Mouse (Mus musculus) spleen, adult 2 months (tissue): ENCODE measurements around the gene Crmp1. TPM values are rescaled to one million over a fixed set of nuclear protein-coding genes. Genes with fewer than 3 reads are reported as not detected.
A peak's percentile ranks its signal among the peaks of the same experiment; 100 is the strongest.

Source experiments
- DNase-seq, 2 experiments: peaks; one replicate each; pipeline versions ENCODE4 v3.0.0 to v3.0.0-alpha.2; 2012 to 2021; ENCODE audit warnings: low spot score in 2 of 2, low read depth in 1 of 2
- H3K27ac ChIP-seq: fragments of 200-500 bp; 2 replicates; pipeline ENCODE4 v1.5.1; 2012; ENCODE audit warnings: low read length, inconsistent platforms; ENCODE audit not compliant: insufficient read depth
- H3K27me3 ChIP-seq: fragments of 200-500 bp; 2 replicates; pipeline ENCODE4 v1.6.1; 2012; ENCODE audit warnings: mild to moderate bottlenecking, moderate library complexity, low read length, inconsistent platforms; ENCODE audit not compliant: control insufficient read depth, insufficient read depth
- H3K36me3 ChIP-seq: fragments of 200-500 bp; 2 replicates; pipeline ENCODE4 v1.6.1; 2012; ENCODE audit warnings: mild to moderate bottlenecking, low read length, inconsistent platforms; ENCODE audit not compliant: control insufficient read depth, insufficient read depth
- H3K4me1 ChIP-seq: fragments of 200-500 bp; 2 replicates; pipeline ENCODE4 v1.6.1; 2011; ENCODE audit warnings: inconsistent platforms; ENCODE audit not compliant: control insufficient read depth, insufficient read depth, insufficient read length
- H3K4me3 ChIP-seq: fragments of 200-500 bp; 2 replicates; pipeline ENCODE4 v1.5.1; 2011; ENCODE audit warnings: mild to moderate bottlenecking, inconsistent platforms; ENCODE audit not compliant: insufficient read depth, insufficient read length; ENCODE audit errors: extremely low read depth
- CTCF ChIP-seq: fragments of 200-500 bp; IDR thresholded peaks from 2 replicates; pipeline ENCODE4 v1.5.1; 2011; ENCODE audit warnings: mild to moderate bottlenecking, inconsistent platforms; ENCODE audit not compliant: insufficient read depth, insufficient read length, insufficient replicate concordance; ENCODE audit errors: extremely low read depth
- POLR2A ChIP-seq: fragments of 200-500 bp; IDR thresholded peaks from 2 replicates; pipeline ENCODE4 v1.6.1; 2011; ENCODE audit warnings: low read depth, low read length, inconsistent platforms
- WGBS: fragments of 180-500 bp; shearing (Covaris S2); methylation state at CpG from one replicate; pipeline ENCODE4 v1.1.7; 2018; 5-methylcytosine and 5-hydroxymethylcytosine counted together
- polyA plus RNA-seq: library from polyadenylated mRNA; depleted of rRNA; stranded (reverse); fragments of >200 nt; gene quantifications from 2 replicates; pipeline ENCODE4 v1.2.3, GENCODE M21; 2012

The Crmp1 gene
- polyA plus RNA-seq, 1 experiment, result 1.4 TPM

GRCm38 (mm10) chr5:37244666-37245242, 3.0 kb downstream of the Crmp1 start:
- Histone ChIP-seq H3K4me1 (peaks cover 7% of the 10 kb centered on the region), H3K36me3 (no peaks in the 10 kb centered on the region), H3K27ac (no peak overlapping the region), H3K27me3 (peaks cover 37% of the 10 kb centered on the region), H3K4me3 (no peak overlapping the region)
- WGBS, result 21% methylated on average over 9 of the region's 9 CpGs
- no peak for TF ChIP-seq POLR2A
- DNase-seq, result no peak

- Histone ChIP-seq H3K27me3 (peaks cover 37% of the 10 kb centered on the region), H3K4me3 (peak overlapping the region; percentile 25; the same call in 1 of the 2 replicates), H3K4me1 (peaks cover 7% of the 10 kb centered on the region), H3K27ac (no peak overlapping the region), H3K36me3 (no peaks in the 10 kb centered on the region)
- DNase-seq, result peak in 1 of 2 experiments; percentile 5
- WGBS, result 6% methylated on average over 38 of the region's 42 CpGs
- no peak for TF ChIP-seq CTCF
Measured at GRCm38 (mm10) chr5:37245651-37246050, 3.9 kb downstream of the Crmp1 start.

- H3K36me3 ChIP-seq, result no peaks in the 10 kb centered on the region
- WGBS, result 5% methylated on average over 24 of the region's 37 CpGs
- no peak for DNase-seq
- H3K27ac ChIP-seq, result no peak overlapping the region
- peaks cover 7% of the 10 kb centered on the region for H3K4me1 ChIP-seq
- H3K4me3 ChIP-seq, result peak overlapping the region; percentile 25; the same call in 1 of the 2 replicates
- H3K27me3 ChIP-seq, result peaks cover 36% of the 10 kb centered on the region
- TF ChIP-seq CTCF (no peak), POLR2A (no peak)
Measured at GRCm38 (mm10) chr5:37246138-37246910, 4.6 kb downstream of the Crmp1 start.

DNA sequence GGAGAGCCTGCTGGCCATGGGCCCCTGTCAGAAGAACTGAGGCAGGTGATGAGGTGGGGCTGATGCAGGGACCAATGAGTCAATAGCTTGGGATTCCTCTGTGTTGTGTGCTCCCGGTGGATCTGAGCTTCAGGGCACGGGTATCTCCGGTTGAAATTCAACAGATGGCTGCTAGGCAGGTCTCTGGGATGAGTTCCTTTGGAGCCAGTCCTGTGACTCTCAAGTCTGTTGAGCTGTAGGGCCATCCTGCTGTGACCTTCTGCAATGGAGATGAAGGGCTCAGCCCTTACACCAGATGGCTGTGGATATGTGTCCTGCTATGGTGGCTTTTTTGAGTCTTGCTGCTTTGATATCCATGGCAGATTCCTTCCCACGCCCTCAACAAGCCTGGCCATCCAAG, 5.7 kb downstream of the Crmp1 start:
- no peak for TF ChIP-seq CTCF
- TF ChIP-seq POLR2A, result no peak
- WGBS, result 43% methylated on average over 4 of the region's 4 CpGs
- H3K27ac ChIP-seq, result no peak overlapping the region
- peaks cover 7% of the 10 kb centered on the region for H3K4me1 ChIP-seq
- H3K27me3 ChIP-seq, result peaks cover 27% of the 10 kb centered on the region
- H3K36me3 ChIP-seq, result no peaks in the 10 kb centered on the region
- DNase-seq, result no peak
- H3K4me3 ChIP-seq, result no peak overlapping the region

GRCm38 (mm10) chr5:37248870-37249269, 7.1 kb downstream of the Crmp1 start:
- TF ChIP-seq CTCF (no peak), POLR2A (no peak)
- Histone ChIP-seq H3K4me3 (no peak overlapping the region), H3K27ac (no peak overlapping the region), H3K27me3 (peaks cover 22% of the 10 kb centered on the region), H3K4me1 (peaks cover 7% of the 10 kb centered on the region), H3K36me3 (no peaks in the 10 kb centered on the region)
- 83% methylated on average over 3 of the region's 3 CpGs for WGBS
- DNase-seq, result no peak

GRCm38 (mm10) chr5:37251596-37251995, 9.9 kb downstream of the Crmp1 start:
- WGBS, result 57% methylated on average over 3 of the region's 3 CpGs
- H3K4me3 ChIP-seq, result no peak overlapping the region

More at GRCm38 (mm10) chr5:37251596-37251995, 9.9 kb downstream of the Crmp1 start:
- Histone ChIP-seq H3K27me3 (peaks cover under 1% of the 10 kb centered on the region; the same call in 1 of the 2 replicates), H3K36me3 (no peaks in the 10 kb centered on the region), H3K27ac (no peak overlapping the region), H3K4me1 (no peaks in the 10 kb centered on the region)
- DNase-seq, result no peak
- TF ChIP-seq CTCF (no peak), POLR2A (no peak)
